Mouse (Mus musculus) small intestine, adult 2 months (tissue): ENCODE data around the gene Mpped2. TPM values are rescaled to one million over a fixed set of nuclear protein-coding genes. Genes with fewer than 3 reads are reported as not detected.

Experiments
- H3K27ac ChIP-seq: fragments of 200-500 bp; 2 replicates; pipeline ENCODE4 v1.5.1; 2012; ENCODE audit warnings: low read depth, low read length, control low read depth, inconsistent platforms; ENCODE audit not compliant: insufficient read depth
- H3K27me3 ChIP-seq: fragments of 200-500 bp; 2 replicates; pipeline ENCODE4 v1.6.1; 2012; ENCODE audit warnings: mild to moderate bottlenecking, moderate library complexity, low read length, inconsistent platforms; ENCODE audit not compliant: control insufficient read depth, insufficient read depth
- H3K36me3 ChIP-seq: fragments of 200-500 bp; 2 replicates; pipeline ENCODE4 v1.6.1; 2012; ENCODE audit warnings: mild to moderate bottlenecking, low read length, control low read depth, inconsistent platforms; ENCODE audit not compliant: control insufficient read depth, insufficient read depth
- H3K4me1 ChIP-seq: fragments of 200-500 bp; 2 replicates; pipeline ENCODE4 v1.6.1; 2012; ENCODE audit warnings: low read length, inconsistent platforms, mixed read lengths; ENCODE audit not compliant: control insufficient read depth, insufficient read depth, insufficient read length
- H3K4me3 ChIP-seq: fragments of 200-500 bp; 2 replicates; pipeline ENCODE4 v1.5.1; 2012; ENCODE audit warnings: low read depth, mild to moderate bottlenecking, control low read depth, inconsistent platforms, low read length, moderate library complexity
- CTCF ChIP-seq: fragments of 200-500 bp; IDR thresholded peaks from 2 replicates; pipeline ENCODE4 v1.5.1; 2012; ENCODE audit warnings: low read depth, mild to moderate bottlenecking, control low read depth, inconsistent platforms, low read length, moderate library complexity, mixed read lengths; ENCODE audit not compliant: insufficient replicate concordance, insufficient read length; ENCODE audit errors: extremely low read depth
- POLR2A ChIP-seq: fragments of 200-500 bp; IDR thresholded peaks from 2 replicates; pipeline ENCODE4 v1.6.1; 2012; ENCODE audit warnings: low read depth, mild to moderate bottlenecking, control low read depth, inconsistent platforms, low read length, moderate library complexity
- WGBS: fragments of 180-500 bp; shearing (Covaris S2); methylation state at CpG from one replicate; pipeline ENCODE4 v1.1.7; 2018; 5-methylcytosine and 5-hydroxymethylcytosine counted together
- polyA plus RNA-seq: library from polyadenylated mRNA; depleted of rRNA; stranded (reverse); fragments of >200 nt; gene quantifications from 2 replicates; pipeline ENCODE4 v1.2.3, GENCODE M21; 2012

Gene Mpped2
- polyA plus RNA-seq, 1 experiment = 0.39 TPM

GRCm38 (mm10) chr2:106798824-106799223 is 105.8 kb downstream of the Mpped2 start:
- Histone ChIP-seq H3K4me3 (no peak overlapping the region), H3K27ac (no peak overlapping the region), H3K4me1 (no peaks in the 10 kb centered on the region), H3K27me3 (no peaks in the 10 kb centered on the region), H3K36me3 (no peaks in the 10 kb centered on the region)
- WGBS = 66% methylated on average over 4 of the region's 4 CpGs
- no peak for TF ChIP-seq CTCF
- no peak for TF ChIP-seq POLR2A

- Histone ChIP-seq H3K36me3 (no peaks in the 10 kb centered on the region), H3K4me3 (no peak overlapping the region), H3K4me1 (no peaks in the 10 kb centered on the region), H3K27ac (no peak overlapping the region), H3K27me3 (no peaks in the 10 kb centered on the region)
- WGBS = 80% methylated on average over 3 of the region's 3 CpGs
- TF ChIP-seq POLR2A = no peak
- no peak for TF ChIP-seq CTCF
Measured at GRCm38 (mm10) chr2:106815898-106816297, 122.8 kb downstream of the Mpped2 start.

- H3K4me3 ChIP-seq = no peak overlapping the region
- 71% methylated on average over 8 of the region's 8 CpGs for WGBS
- TF ChIP-seq POLR2A (no peak), CTCF (no peak)
Measured at GRCm38 (mm10) chr2:106821292-106821691, 128.2 kb downstream of the Mpped2 start.

GRCm38 (mm10) chr2:106821883-106822282 is 128.8 kb downstream of the Mpped2 start:
- no peak overlapping the region for H3K27ac ChIP-seq
- H3K4me3 ChIP-seq = no peak overlapping the region
- WGBS = 63% methylated on average over 6 of the region's 6 CpGs
- no peaks in the 10 kb centered on the region for H3K27me3 ChIP-seq
- TF ChIP-seq CTCF = no peak
- TF ChIP-seq POLR2A = no peak
- H3K4me1 ChIP-seq = no peaks in the 10 kb centered on the region
- H3K36me3 ChIP-seq = no peaks in the 10 kb centered on the region

More at GRCm38 (mm10) chr2:106821292-106821691, 128.2 kb downstream of the Mpped2 start:
- H3K27ac ChIP-seq = no peak overlapping the region
- no peaks in the 10 kb centered on the region for H3K4me1 ChIP-seq
- no peaks in the 10 kb centered on the region for H3K27me3 ChIP-seq
- H3K36me3 ChIP-seq = no peaks in the 10 kb centered on the region

- WGBS = 23% methylated on average over 5 of the region's 5 CpGs
- Histone ChIP-seq H3K36me3 (no peaks in the 10 kb centered on the region), H3K27me3 (no peaks in the 10 kb centered on the region)
Measured at GRCm38 (mm10) chr2:106822540-106822939, 129.5 kb downstream of the Mpped2 start.

GRCm38 (mm10) chr2:106825461-106825860 is 132.4 kb downstream of the Mpped2 start:
- H3K36me3 ChIP-seq = no peaks in the 10 kb centered on the region
- no peak overlapping the region for H3K4me3 ChIP-seq
- no peak overlapping the region for H3K27ac ChIP-seq
- no peaks in the 10 kb centered on the region for H3K27me3 ChIP-seq
- WGBS = 24% methylated on average over 2 of the region's 2 CpGs
- TF ChIP-seq POLR2A (no peak), CTCF (no peak)
- H3K4me1 ChIP-seq = no peaks in the 10 kb centered on the region

More at GRCm38 (mm10) chr2:106822540-106822939, 129.5 kb downstream of the Mpped2 start:
- Histone ChIP-seq H3K27ac (no peak overlapping the region), H3K4me1 (no peaks in the 10 kb centered on the region), H3K4me3 (no peak overlapping the region)
- TF ChIP-seq CTCF (no peak), POLR2A (no peak)

- no peak for TF ChIP-seq POLR2A
- TF ChIP-seq CTCF = no peak
- Histone ChIP-seq H3K36me3 (no peaks in the 10 kb centered on the region), H3K4me1 (no peaks in the 10 kb centered on the region), H3K27ac (no peak overlapping the region), H3K4me3 (no peak overlapping the region), H3K27me3 (no peaks in the 10 kb centered on the region)
- 88% methylated on average over 1 of the region's 1 CpGs for WGBS
Measured at GRCm38 (mm10) chr2:106826023-106826422, 133.0 kb downstream of the Mpped2 start.

- no peaks in the 10 kb centered on the region for H3K36me3 ChIP-seq
- H3K27ac ChIP-seq = no peak overlapping the region
- H3K4me3 ChIP-seq = no peak overlapping the region
- 59% methylated on average over 4 of the region's 4 CpGs for WGBS
- TF ChIP-seq CTCF (no peak), POLR2A (no peak)
- no peaks in the 10 kb centered on the region for H3K4me1 ChIP-seq
- H3K27me3 ChIP-seq = no peaks in the 10 kb centered on the region
Measured at GRCm38 (mm10) chr2:106826806-106827205, 133.7 kb downstream of the Mpped2 start.
